Mouse (Mus musculus) forebrain, embryonic 16.5 days (tissue): ENCODE measurements at regions not wholly inside any gene's neighbourhood (a gene's known extent, or its start where the extent isn't known, plus 50 kb on each side); places are given as distances from the start of the nearest gene placed in this dataset.

Experiments used
- ATAC-seq: fragments of 200-750 bp; cut with Nextera tagmentation; 2 replicates; pipeline ENCODE4 v1.8.0; 2017; ENCODE audit warnings: mild to moderate bottlenecking, moderate library complexity
- H3K27ac ChIP-seq: fragments of 300-500 bp; sonication (generic); 2 replicates; pipeline ENCODE4 v1.5.1; 2014; ENCODE audit warnings: low read length, control low read depth
- H3K27me3 ChIP-seq: fragments of 300-500 bp; sonication (generic); replicated peaks from 2 replicates; pipeline ENCODE4 v1.6.1; 2014; ENCODE audit warnings: low read length; ENCODE audit not compliant: control insufficient read depth, insufficient read depth
- H3K36me3 ChIP-seq: fragments of 300-500 bp; sonication (generic); 2 replicates; pipeline ENCODE4 v1.6.1; 2014; ENCODE audit not compliant: control insufficient read depth, insufficient read depth
- H3K4me1 ChIP-seq: fragments of 300-500 bp; sonication (generic); replicated peaks from 2 replicates; pipeline ENCODE4 v1.6.1; 2014; ENCODE audit warnings: low read length; ENCODE audit not compliant: control insufficient read depth, insufficient read depth
- H3K4me2 ChIP-seq: fragments of 300-500 bp; sonication (generic); 2 replicates; pipeline ENCODE4 v1.6.1; 2014; ENCODE audit warnings: mild to moderate bottlenecking, low read length, control low read depth
- H3K4me3 ChIP-seq: fragments of 300-500 bp; sonication (generic); replicated peaks from 2 replicates; pipeline ENCODE4 v1.5.1; 2014; ENCODE audit warnings: mild to moderate bottlenecking, low read length, control low read depth
- H3K9ac ChIP-seq: fragments of 300-500 bp; sonication (generic); replicated peaks from 2 replicates; pipeline ENCODE4 v1.6.1; 2014; ENCODE audit warnings: low read depth, low read length, control low read depth
- H3K9me3 ChIP-seq: fragments of 300-500 bp; sonication (generic); 2 replicates; pipeline ENCODE4 v1.6.1; 2016; ENCODE audit warnings: low read length; ENCODE audit not compliant: control insufficient read depth
- WGBS: fragments of 180-500 bp; shearing (Covaris S2); extraction: QIAGEN DNeasy Blood & Tissue Kit; methylation state at CpG from one replicate; pipeline ENCODE4 v1.1.7; 2014; 5-methylcytosine and 5-hydroxymethylcytosine counted together

DNA sequence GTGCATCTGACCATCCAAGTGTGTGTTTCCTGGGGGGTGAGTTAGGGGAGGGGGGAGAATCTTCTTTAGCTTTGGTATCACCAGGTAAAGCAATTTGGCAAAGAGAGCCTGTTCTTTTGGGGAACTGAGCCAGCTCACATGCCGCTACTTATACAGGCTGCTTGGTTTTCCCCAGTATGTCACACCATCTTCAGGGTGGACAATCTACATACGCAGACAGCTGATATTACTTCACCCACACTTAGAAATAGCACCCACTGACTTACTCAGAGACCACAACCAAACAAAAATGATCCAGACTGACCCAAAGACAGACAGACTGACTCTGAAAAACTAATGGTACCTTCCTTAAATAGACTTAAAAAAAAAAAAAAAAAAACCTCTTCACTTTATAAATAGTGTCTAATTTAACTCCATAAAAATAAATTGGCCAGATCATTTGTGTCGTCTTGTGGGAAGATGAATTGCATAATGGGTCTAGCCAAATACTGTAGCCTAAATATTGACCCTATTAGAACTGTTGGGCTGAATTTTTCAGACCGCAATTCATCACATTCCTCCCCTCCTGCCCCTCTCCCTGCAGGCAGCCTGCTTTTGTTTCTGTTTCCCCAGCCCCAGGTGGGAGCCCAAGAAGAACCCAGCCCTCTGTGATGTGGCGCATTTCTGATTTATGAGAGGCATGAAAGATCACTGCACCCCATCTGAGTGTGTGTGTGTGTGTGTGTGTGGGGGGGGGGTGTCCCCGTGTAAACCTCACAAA, 79.0 kb downstream of the Gm10260 start:
- Histone ChIP-seq H3K4me3 (no peak overlapping the region), H3K36me3 (no peaks in the 10 kb centered on the region), H3K27me3 (no peaks in the 10 kb centered on the region), H3K9ac (no peak overlapping the region), H3K4me2 (no peak overlapping the region), H3K9me3 (no peaks in the 10 kb centered on the region), H3K27ac (no peak overlapping the region), H3K4me1 (no peaks in the 10 kb centered on the region; the same call in 1 of the 2 replicates)
- WGBS, result 42% methylated on average over 6 of the region's 6 CpGs
- no peak for ATAC-seq

DNA sequence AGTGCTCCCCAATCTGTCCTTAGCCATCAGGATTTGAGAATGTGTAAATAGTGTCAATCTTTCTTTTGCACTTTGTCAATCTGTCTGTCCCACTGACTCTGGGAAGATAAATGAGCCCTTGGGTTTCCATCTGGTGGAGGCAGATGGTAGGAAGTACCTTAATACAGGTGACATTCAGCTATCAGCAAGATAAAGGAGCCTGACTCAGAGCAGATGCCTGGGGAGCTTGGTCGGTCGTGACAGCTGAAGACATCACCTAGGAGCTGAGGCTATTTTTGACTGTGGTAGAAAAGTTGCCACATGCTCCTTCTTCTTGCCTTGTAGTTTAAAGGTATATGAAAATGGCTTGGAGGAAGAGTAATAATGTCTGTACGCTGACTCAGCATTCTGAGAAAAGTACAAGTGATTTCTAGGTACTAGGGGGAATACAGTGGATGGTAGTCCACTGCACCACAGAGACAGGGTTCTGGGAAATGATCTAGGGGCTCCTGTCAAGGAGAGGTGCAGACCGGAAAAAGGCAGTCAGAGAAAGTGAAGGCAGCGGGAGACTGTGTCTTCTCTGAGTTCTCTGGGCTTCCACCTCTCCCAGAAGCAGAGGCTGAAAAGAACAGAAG, 80.0 kb downstream of the Gm10260 start:
- Histone ChIP-seq H3K9ac (no peak overlapping the region), H3K4me1 (no peaks in the 10 kb centered on the region; the same call in 1 of the 2 replicates), H3K27me3 (no peaks in the 10 kb centered on the region), H3K9me3 (no peaks in the 10 kb centered on the region), H3K4me2 (no peak overlapping the region), H3K36me3 (no peaks in the 10 kb centered on the region), H3K4me3 (no peak overlapping the region), H3K27ac (no peak overlapping the region)
- ATAC-seq, result no peak; the same call in 1 of the 2 replicates
- 68% methylated on average over 5 of the region's 5 CpGs for WGBS

DNA sequence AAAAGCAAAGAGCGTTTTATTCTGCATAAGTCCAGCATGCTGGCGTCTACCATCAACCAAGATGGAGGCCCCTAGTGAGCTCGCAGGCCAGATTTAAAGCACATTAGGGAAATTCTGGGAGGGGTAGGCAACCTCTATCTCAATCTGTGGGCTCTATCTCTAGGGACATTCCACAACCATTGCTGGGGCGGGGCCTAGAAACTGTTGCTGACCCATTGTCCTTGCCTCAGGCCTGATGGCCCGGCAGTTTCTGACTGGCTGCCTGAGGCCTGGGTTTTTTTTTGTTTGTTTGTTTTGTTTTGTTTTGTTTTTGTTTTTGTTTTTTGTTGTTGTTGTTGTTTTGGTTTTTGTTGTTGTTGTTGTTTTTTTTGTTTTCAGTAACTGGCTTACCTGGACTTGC, 81.4 kb downstream of the Gm10260 start:
- 94% methylated on average over 5 of the region's 5 CpGs for whole genome bisulfite sequencing
- no peak for ATAC-seq
- Histone ChIP-seq H3K27me3 (no peaks in the 10 kb centered on the region), H3K9ac (no peak overlapping the region), H3K4me3 (no peak overlapping the region), H3K9me3 (no peaks in the 10 kb centered on the region), H3K4me2 (no peak overlapping the region), H3K27ac (no peak overlapping the region), H3K36me3 (no peaks in the 10 kb centered on the region), H3K4me1 (no peaks in the 10 kb centered on the region; the same call in 1 of the 2 replicates)

DNA sequence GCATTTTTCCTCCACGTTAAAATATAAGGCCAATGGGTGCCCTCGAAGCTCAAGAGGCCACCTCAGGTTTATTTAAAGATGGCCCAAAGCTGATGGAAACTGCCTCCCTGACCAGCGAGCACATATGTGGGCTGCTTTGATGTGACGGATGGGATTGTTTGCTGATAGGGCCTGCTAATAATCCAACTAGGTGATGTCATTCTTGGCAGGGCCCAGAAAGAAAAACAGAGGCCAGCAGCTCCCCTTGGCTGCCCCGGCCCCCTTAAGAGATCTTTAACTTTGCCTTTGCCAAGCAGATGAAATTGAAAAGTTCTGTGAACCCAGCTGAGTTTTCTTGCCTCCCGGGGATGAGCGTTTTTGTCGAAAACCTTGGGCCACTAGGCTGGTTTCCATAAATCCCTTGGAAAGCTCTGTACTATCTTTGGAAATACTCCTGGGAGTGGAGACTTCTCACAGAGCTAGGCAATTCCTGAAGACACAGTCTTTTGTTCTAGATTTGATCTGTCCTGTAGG, 83.8 kb downstream of the Gm10260 start:
- no peak overlapping the region for H3K4me3 ChIP-seq

DNA sequence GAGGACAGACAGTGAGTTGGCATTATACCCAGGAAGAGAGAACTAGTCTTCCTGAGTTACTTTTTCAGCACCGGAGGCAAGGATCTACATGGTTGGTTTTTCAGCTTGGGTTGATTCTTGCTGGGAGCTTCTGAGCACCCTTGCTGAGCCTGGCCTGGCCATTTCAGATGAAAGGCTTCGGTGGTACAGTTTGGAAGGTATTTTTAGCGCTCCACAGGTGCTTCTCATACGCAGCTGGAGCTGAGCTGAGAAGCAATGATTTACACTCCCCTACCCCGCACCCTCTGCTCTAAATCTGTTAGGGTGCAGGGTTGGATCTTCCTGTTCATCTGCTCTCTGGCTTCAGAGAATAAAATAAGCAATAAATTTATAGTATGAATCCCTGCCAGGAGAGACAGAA, 87.3 kb downstream of the Gm10260 start:
- H3K36me3 ChIP-seq, result no peaks in the 10 kb centered on the region
- no peak overlapping the region for H3K4me2 ChIP-seq
- 84% methylated on average over 5 of the region's 5 CpGs for WGBS
- H3K9ac ChIP-seq, result no peak overlapping the region
- peaks cover 13% of the 10 kb centered on the region for H3K4me1 ChIP-seq
- H3K9me3 ChIP-seq, result no peaks in the 10 kb centered on the region
- no peak overlapping the region for H3K27ac ChIP-seq
- ATAC-seq, result no peak
- no peaks in the 10 kb centered on the region for H3K27me3 ChIP-seq
- no peak overlapping the region for H3K4me3 ChIP-seq

More for the DNA sequence above, 83.8 kb downstream of the Gm10260 start:
- Histone ChIP-seq H3K9me3 (no peaks in the 10 kb centered on the region), H3K9ac (no peak overlapping the region), H3K27ac (no peak overlapping the region), H3K4me1 (no peaks in the 10 kb centered on the region; the same call in 1 of the 2 replicates), H3K36me3 (no peaks in the 10 kb centered on the region), H3K27me3 (no peaks in the 10 kb centered on the region), H3K4me2 (no peak overlapping the region)
- no peak; the same call in 1 of the 2 replicates for ATAC-seq
- 45% methylated on average over 8 of the region's 8 CpGs for whole genome bisulfite sequencing

DNA sequence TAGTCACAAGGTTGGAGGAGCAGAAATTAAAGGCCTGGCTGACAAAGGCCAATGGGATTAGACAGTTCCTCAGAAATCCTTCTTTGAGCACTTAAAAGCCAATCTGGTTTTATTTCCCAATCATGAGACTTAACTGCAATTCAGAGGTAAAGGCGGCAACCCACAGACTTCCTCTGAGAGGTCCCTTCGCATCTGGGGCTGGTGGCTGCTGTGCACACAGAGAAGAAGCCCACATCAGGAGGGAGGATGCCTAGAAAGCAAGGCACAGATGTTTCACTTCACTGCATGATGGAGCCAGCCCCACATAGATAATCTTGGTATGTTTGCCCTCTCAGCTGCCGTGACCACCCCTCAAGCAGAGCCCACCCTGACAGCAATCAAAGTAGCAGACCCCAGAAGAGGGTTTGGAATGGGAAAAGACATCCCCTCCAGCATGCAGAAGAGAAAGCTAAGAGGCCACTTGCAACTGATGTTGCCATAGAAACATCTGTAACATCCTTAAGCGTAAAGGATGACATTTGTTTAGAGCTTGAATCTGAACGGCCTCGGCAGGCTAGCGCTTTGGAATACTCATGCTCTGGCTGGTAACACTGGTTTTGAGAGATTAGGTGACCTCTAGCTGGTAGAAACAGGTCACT, 88.3 kb downstream of the Gm10260 start:
- 70% methylated on average over 7 of the region's 7 CpGs for WGBS
- H3K27ac ChIP-seq, result no peak overlapping the region

DNA sequence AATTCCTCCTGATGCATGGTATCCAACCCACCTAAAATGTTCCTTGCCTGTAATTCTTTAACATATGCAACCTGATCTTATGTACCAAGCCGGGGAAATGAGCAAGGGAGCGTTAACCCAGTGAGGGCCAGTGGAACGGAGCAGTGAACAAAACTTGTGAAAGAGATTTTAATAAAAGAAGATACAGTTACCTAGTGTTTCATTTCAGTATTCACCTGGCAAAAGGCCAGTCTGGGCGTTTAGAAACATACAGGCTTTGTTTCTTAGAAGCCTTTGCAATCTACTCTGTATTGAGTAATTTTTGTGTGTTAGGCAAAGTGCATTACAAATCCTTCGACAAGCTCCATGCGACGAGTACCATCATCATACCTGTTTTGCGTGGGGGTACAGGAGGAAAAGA, 91.1 kb downstream of the Gm10260 start:
- ATAC-seq, result no peak
- no peak overlapping the region for H3K4me2 ChIP-seq
- H3K9ac ChIP-seq, result no peak overlapping the region
- H3K36me3 ChIP-seq, result no peaks in the 10 kb centered on the region
- no peak overlapping the region for H3K4me3 ChIP-seq
- H3K9me3 ChIP-seq, result no peaks in the 10 kb centered on the region
- no peaks in the 10 kb centered on the region for H3K27me3 ChIP-seq
- WGBS, result 47% methylated on average over 8 of the region's 8 CpGs
- H3K4me1 ChIP-seq, result peaks cover 13% of the 10 kb centered on the region
- peak overlapping the region; percentile 56 for H3K27ac ChIP-seq

More for the DNA sequence above, 88.3 kb downstream of the Gm10260 start:
- Histone ChIP-seq H3K9ac (no peak overlapping the region), H3K4me1 (peaks cover 13% of the 10 kb centered on the region), H3K27me3 (no peaks in the 10 kb centered on the region), H3K9me3 (no peaks in the 10 kb centered on the region), H3K4me3 (no peak overlapping the region), H3K4me2 (no peak overlapping the region), H3K36me3 (no peaks in the 10 kb centered on the region)
- no peak for ATAC-seq

DNA sequence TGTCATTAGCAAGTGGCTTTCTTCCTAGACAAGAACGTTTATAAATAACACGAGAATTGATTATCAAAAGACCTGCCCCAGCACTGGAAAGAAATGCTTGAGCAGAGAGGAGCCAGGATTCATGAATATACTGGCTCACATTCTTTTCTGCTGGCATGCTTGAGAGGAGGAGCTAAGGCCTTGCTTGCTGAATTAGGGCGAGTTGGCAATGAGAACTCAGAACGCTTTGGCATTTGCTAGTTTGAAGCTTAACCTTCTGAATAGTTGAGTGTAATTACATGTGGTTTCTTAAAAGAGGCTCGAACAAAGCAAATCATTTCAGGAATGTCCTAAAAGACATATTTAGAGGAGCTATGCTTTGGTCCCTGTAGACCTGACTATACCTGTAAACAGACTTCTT, 91.5 kb downstream of the Gm10260 start:
- Histone ChIP-seq H3K27me3 (no peaks in the 10 kb centered on the region), H3K27ac (peak overlapping the region; percentile 56), H3K9ac (no peak overlapping the region), H3K4me1 (peaks cover 13% of the 10 kb centered on the region), H3K36me3 (no peaks in the 10 kb centered on the region), H3K9me3 (no peaks in the 10 kb centered on the region), H3K4me2 (no peak overlapping the region), H3K4me3 (no peak overlapping the region)
- WGBS, result 9% methylated on average over 5 of the region's 5 CpGs
- ATAC-seq, result peak; percentile 57; the same call in 1 of the 2 replicates

DNA sequence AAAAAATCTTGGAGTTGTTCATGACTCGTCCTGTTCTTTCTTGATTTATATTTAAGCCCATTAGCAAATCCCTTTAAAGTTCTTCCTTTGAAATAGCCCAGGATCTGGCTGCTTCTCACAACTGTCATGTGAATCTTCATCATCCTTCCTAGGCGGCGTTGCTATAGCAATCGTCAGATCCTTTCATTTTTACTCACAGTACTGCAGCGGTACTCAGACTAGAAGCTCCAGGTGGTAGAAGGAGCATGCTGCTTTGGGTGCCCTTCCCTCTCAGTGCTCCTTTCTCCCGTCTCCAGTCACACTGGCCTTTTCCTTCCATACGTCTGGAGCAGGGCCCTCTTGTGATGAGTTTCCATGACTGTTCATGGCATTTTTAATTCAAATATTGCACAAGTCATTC, 93.1 kb downstream of the Gm10260 start:
- Histone ChIP-seq H3K4me3 (no peak overlapping the region), H3K27ac (no peak overlapping the region), H3K4me2 (no peak overlapping the region), H3K4me1 (peaks cover 17% of the 10 kb centered on the region), H3K9ac (no peak overlapping the region), H3K27me3 (no peaks in the 10 kb centered on the region), H3K9me3 (no peaks in the 10 kb centered on the region), H3K36me3 (no peaks in the 10 kb centered on the region)
- 84% methylated on average over 7 of the region's 7 CpGs for WGBS
- no peak for ATAC-seq
